11 mouse cellular contexts compared by ENCODE assay signal in genomic region chr14:54669381-54669780, GRCm38 (mm10). TPM values are rescaled to one million over a fixed set of nuclear protein-coding genes. Genes with fewer than 3 reads are reported as not detected.
A peak's percentile ranks its signal among the peaks of the same experiment; 100 is the strongest.
DNase-seq lines count a peak whose midpoint lies in the region.
"Had no signal": no experiment of that assay in that cellular context is flagged by ENCODE, and none has a peak within 500 bp of the region (broad histone marks: within the 10 kb centered on the region; RNA-seq: fewer than 3 reads in every experiment).

No protein-coding gene starts in this region.

- intact Hi-C loops in heart, postnatal 25 days (cut with DNase I) = no loop called here

- peak; percentile 40 for DNase-seq in heart, adult 8-10 months (ENCODE audit: low spot score)
- DNase-seq in heart, postnatal 25 days (ENCODE audit: low spot score) = no peak
- DNase-seq in urinary bladder, postnatal 25 days (ENCODE audit: low spot score) = peak; percentile 27
- DNase-seq in urinary bladder, adult 2 months (ENCODE audit: low spot score) = no peak
- peak; percentile 65 for DNase-seq in embryo, embryonic 10 days (ENCODE audit: low spot score)
- DNase-seq in kidney, postnatal 36 days = peak; percentile 64 to 82
- peak; percentile 35 to 64 for DNase-seq in spleen, adult 18-20 months
- no peak for DNase-seq in neural tube, embryonic 10.5 days (ENCODE audit: extremely low spot score, low spot score)

RNA-seq across cellular contexts. Expression of gene 1700123O20Rik, which starts 16.6 kb away (rescaled TPM):
- 10 to 100 TPM; 12.9 to 15.3 (median 13.3) TPM for total RNA-seq in heart, adult 8-10 months (2022)
- total RNA-seq in heart, postnatal 25 days (2021) = 10 to 100 TPM; 15.5 to 16.0 TPM
- polyA plus RNA-seq in urinary bladder, adult 2 months (2012; rRNA removed) = 55.7 and 64.4 TPM in 2 replicates

RNA-seq across cellular contexts. Expression of gene Acin1, which starts 17.4 kb away (rescaled TPM):
- 10 to 100 TPM; 63.8 to 81.1 (median 74.3) TPM for total RNA-seq in heart, adult 8-10 months (2022)
- 10 to 100 TPM; 78.7 to 80.9 TPM for total RNA-seq in heart, postnatal 25 days (2021)
- polyA plus RNA-seq in urinary bladder, adult 2 months (2012; rRNA removed) = 129 and 169 TPM in 2 replicates

RNA-seq across cellular contexts. Expression of gene Cdh24, which starts 28.2 kb away (rescaled TPM):
- total RNA-seq in heart, adult 8-10 months (2022) = under 1 TPM; 0.08 to 0.57 (median 0.12) TPM
- under 1 TPM; 0.31 to 0.39 TPM for total RNA-seq in heart, postnatal 25 days (2021)
- 1.5 and 1.6 TPM in 2 replicates for polyA plus RNA-seq in urinary bladder, adult 2 months (2012; rRNA removed)

RNA-seq across cellular contexts. Expression of gene Gm17606, which starts 28.6 kb away (rescaled TPM):
- total RNA-seq in heart, adult 8-10 months (2022) = not detected
- not detected for total RNA-seq in heart, postnatal 25 days (2021)
- not detected in 2 replicates for polyA plus RNA-seq in urinary bladder, adult 2 months (2012; rRNA removed)
- total RNA-seq: left cerebral cortex, postnatal 14 days had no signal
- polyA plus RNA-seq: embryonic facial prominence, embryonic 13.5 days; stomach, embryonic 14.5 days had no signal

RNA-seq across cellular contexts. Expression of gene Gm29776, which starts 29.3 kb away (rescaled TPM):
- total RNA-seq in heart, adult 8-10 months (2022) = not detected
- total RNA-seq in heart, postnatal 25 days (2021) = not detected
- 0.06 and 0.14 TPM in 2 replicates for polyA plus RNA-seq in urinary bladder, adult 2 months (2012; rRNA removed)
- total RNA-seq: left cerebral cortex, postnatal 14 days had no signal

Comparison
In these comparisons a context has a peak if more than half of its experiments do, and no peak if none do; other contexts are left out.
1. DNase-seq: peak in heart, adult 8-10 months (single experiment), urinary bladder, postnatal 25 days (single experiment), embryo, embryonic 10 days (single experiment), kidney, postnatal 36 days (2 of 2) and spleen, adult 18-20 months (2 of 2); none in heart, postnatal 25 days (single experiment), urinary bladder, adult 2 months (single experiment) and neural tube, embryonic 10.5 days (single experiment).